Mouse (Mus musculus): Measurements from ENCODE around the gene Pak2.
A peak's percentile ranks its signal among the peaks of the same experiment; 100 is the strongest.

Gene Pak2

DNA sequence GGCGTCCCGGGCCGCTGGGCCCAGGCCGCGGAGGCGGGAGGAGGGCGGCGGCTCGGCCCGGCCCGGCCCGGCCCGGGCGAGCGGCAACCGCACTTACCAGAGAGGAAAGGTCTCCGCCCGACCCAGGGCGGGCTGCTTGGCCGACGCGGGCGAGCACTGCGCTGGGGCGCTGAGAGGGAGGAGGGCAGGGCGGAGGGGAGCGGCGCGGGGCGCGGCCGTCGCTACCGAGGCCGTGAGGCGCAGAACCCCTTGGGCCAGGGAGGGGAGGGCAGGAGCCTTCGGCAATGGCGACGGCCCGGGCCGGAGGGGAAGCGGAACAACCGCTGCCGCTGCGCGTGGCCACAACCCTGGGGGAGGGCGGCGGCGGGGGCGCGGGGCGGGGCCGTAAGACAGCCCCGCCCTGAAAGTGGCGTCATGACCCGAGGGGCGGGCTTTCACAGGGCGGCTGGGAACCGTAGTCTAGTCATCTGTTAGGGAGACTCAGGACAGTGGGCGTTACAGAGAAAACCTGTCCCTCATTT, at the start of gene Pak2:
Gene Pak2 (minus strand): TSS at position 352 of the 521 bp plus-strand sequence.
- TF ChIP-seq GATA4 (IDR thresholded peaks at IDR 0.05; ENCODE audit: insufficient replicate concordance, low read length), result no peak

GRCm38 (mm10) chr16:32127046-32127445, 47.9 kb upstream of the Pak2 start:
- TF ChIP-seq GATA4 (IDR thresholded peaks at IDR 0.05; ENCODE audit: insufficient replicate concordance, low read length), result no peak

DNA sequence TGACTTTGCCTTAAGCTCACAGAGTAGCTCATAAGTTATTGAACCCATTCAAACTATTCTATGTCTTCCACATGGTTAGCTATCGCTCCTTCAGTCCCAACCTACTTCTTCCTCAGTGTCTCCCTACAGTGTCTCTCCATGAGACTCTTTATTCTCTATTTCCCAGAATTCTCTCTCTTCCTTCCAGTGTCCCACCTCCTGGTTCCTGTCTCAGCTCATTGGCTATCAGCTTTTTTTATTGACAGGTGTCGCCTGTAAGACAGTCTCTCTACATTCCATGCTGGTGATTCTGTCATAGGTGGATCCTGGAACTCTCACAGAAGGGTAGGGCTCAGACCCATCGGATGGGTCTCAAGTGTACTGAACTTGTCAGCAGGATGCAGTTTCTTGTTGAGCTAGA, 46.2 kb upstream of the Pak2 start:
- no peak for TF ChIP-seq GATA4 (IDR thresholded peaks at IDR 0.05; ENCODE audit: insufficient replicate concordance, low read length)

DNA sequence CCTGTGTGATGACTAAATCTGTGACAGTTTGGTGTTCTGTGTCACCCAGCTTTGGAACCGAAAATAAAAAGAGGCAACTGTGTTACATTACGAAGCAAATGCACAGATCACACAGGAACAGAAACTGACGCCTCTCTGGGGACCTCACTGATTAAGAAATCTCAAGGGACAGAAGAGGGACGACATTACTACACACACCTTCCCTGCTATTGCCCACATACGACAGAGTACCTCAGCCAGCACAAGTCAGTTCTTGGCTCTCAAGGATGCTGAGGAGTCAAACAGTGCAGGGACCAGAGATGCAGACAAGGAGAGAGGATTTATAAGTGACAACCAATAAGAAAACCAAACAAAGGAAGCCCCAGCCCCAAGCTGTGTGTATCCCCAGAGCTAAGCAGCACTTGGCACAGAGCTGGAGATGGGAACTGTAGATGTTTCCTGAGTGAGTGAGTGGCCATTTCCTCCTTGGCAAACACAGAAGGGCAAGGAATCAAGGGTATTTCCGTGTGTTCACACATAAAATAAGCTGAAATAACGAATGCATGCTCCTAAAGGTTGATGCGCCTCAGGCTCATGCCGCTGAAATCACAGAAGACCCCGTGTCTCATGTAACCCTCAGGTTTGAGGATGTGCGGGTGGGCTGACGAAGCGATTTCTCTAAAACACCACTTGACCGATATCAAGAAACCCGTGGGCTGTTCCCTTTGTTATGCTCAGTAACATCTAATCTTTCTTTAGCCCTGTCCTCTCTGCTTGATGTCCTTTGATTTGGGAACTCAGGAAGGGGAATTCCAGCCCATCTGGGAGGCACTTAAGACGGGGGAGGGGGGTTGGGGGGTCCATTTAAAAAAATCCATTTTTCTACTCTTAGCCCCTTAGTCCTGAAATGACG, 45.5 kb upstream of the Pak2 start:
- TF ChIP-seq GATA4 (IDR thresholded peaks at IDR 0.05; ENCODE audit: insufficient replicate concordance, low read length), result peak; percentile 42; the same call in 1 of the 2 replicates

- TF ChIP-seq GATA4 (IDR thresholded peaks at IDR 0.05; ENCODE audit: insufficient replicate concordance, low read length), result no peak
Measured at GRCm38 (mm10) chr16:32124020-32124419, 44.9 kb upstream of the Pak2 start.

GRCm38 (mm10) chr16:32120454-32120853, 41.3 kb upstream of the Pak2 start:
- TF ChIP-seq GATA4 (IDR thresholded peaks at IDR 0.05; ENCODE audit: insufficient replicate concordance, low read length), result no peak

- TF ChIP-seq GATA4 (IDR thresholded peaks at IDR 0.05; ENCODE audit: insufficient replicate concordance, low read length), result no peak
Measured at GRCm38 (mm10) chr16:32116186-32116585, 37.0 kb upstream of the Pak2 start.

- TF ChIP-seq GATA4 (IDR thresholded peaks at IDR 0.05; ENCODE audit: insufficient replicate concordance, low read length), result no peak
Measured at GRCm38 (mm10) chr16:32115781-32116180, 36.6 kb upstream of the Pak2 start.

- no peak for TF ChIP-seq GATA4 (IDR thresholded peaks at IDR 0.05; ENCODE audit: insufficient replicate concordance, low read length)
Measured at GRCm38 (mm10) chr16:32114968-32115695, 36.0 kb upstream of the Pak2 start.

DNA sequence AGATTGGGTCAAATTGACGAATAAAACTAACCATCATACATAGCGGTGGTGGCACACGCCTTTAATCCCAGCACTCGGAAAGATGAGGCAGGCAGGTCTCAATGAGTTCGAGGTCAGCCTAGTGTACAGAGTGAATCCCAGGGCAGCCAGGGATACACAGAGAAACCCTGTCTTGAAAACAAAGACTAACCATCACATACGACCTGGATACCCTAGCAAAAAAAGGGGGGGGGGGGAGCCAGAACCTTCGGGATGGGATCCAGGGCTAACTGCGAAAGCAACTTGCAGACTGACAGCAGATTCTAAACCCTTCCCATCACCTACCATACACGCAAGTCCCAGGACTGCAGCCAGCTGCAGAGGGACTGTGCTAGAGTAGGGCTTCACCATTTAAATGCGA, 35.3 kb upstream of the Pak2 start:
- no peak for TF ChIP-seq GATA4 (IDR thresholded peaks at IDR 0.05; ENCODE audit: insufficient replicate concordance, low read length)

DNA sequence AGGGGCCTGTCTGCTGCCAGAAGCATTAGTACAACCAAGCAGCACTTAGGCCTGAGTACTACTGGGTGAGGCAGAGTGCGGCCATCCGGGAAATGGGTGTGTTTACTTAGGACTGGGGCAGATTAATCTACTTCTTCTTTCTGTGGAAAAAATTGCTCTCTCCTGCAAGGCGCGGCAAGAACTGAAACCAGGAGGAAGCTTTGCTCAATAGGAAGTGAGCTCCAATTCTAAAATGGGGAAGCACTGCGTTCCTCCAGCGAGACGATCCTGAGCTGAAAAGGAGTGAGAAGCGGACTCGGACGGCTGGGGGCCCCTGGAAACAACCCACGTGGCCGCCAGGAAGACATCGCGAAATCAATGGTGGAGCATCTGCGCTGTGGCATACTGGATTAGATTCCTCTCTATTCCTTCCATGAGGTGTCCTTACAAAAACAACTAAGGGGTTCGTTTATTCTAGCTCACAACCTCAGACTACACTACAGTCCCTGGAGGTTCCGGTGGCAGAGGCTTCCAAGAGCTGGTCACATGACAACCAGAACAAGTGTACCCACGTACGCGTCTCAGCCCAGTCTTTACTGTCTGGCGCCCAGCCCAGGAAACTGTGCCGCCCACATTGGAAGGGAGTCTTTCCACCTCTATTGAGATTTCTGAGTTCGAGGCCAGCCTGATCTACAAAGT, 34.5 kb upstream of the Pak2 start:
- TF ChIP-seq GATA4 (IDR thresholded peaks at IDR 0.05; ENCODE audit: insufficient replicate concordance, low read length), result no peak

GRCm38 (mm10) chr16:32110951-32111699, 32.0 kb upstream of the Pak2 start:
- TF ChIP-seq GATA4 (IDR thresholded peaks at IDR 0.05; ENCODE audit: insufficient replicate concordance, low read length), result no peak

DNA sequence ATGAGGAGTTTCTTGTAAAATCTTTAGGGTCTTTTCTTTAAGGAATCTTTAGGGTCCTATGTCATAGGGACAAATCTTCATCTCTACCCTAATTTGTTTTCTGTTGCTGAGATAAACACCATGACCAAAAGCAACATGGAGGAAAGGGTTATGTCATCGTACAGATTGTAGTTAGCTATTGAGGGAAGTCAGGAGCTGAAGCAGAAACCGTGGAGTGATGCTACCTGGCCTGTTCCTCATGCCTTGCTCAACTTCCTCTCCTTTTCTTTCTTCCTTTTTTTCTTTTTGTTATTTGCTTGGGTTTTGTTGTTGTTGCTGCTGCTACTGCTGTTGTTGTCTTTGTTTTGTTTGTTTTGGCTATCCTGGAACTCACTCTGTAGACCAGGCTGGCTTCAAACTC, 29.4 kb upstream of the Pak2 start:
- no peak for TF ChIP-seq GATA4 (IDR thresholded peaks at IDR 0.05; ENCODE audit: insufficient replicate concordance, low read length)

GRCm38 (mm10) chr16:32108170-32108569, 29.0 kb upstream of the Pak2 start:
- no peak for TF ChIP-seq GATA4 (IDR thresholded peaks at IDR 0.05; ENCODE audit: insufficient replicate concordance, low read length)

All from liver, adult (tissue).